Comparison of ENCODE assay signal across 8 mouse cellular contexts in genomic region chr19:28009587-28010281, GRCm38 (mm10). TPM values are rescaled to one million over a fixed set of nuclear protein-coding genes. Genes with fewer than 3 reads are reported as not detected.
A peak's percentile ranks its signal among the peaks of the same experiment; 100 is the strongest.
DNase-seq lines count a peak whose midpoint lies in the region; ATAC-seq lines count a peak whose summit lies in the region.

No protein-coding gene starts in this region.

- H3K9me3 ChIP-seq in forebrain, embryonic 14.5 days (replicated peaks; ENCODE audit: control insufficient read depth, low read length) = no peaks in the 10 kb centered on the region
- no peaks in the 10 kb centered on the region for H3K9me3 ChIP-seq in liver, embryonic 13.5 days (replicated peaks)

- ATAC-seq in forebrain, embryonic 14.5 days = no peak
- ATAC-seq in inflammation-experienced regulatory T-cells, adult 6 months = peak; percentile 51
- ATAC-seq in liver, embryonic 13.5 days (ENCODE audit: low read depth) = no peak

- WGBS in forebrain, embryonic 14.5 days = under 1% methylated on average over 5 of the region's 5 CpGs
- WGBS in liver, embryonic 13.5 days (ENCODE audit: insufficient replicate concordance) = 0% methylated on average over 5 of the region's 5 CpGs

- DNase-seq in gastrocnemius, postnatal 10 days = peak; percentile 10
- DNase-seq in gastrocnemius, postnatal 14 days = no peak
- DNase-seq in forebrain, embryonic 14.5 days (ENCODE audit: low spot score) = peak; percentile 70
- DNase-seq in liver, embryonic 13.5 days = peak; percentile 5
- DNase-seq in natural killer cell, adult 2 months (ENCODE audit: low spot score in 2 of 2) = peak; percentile 63 to 64
- peak; percentile 54 to 62 for DNase-seq in thymus, postnatal 10 days (ENCODE audit: low spot score in 2 of 2)

- H3K4me3 ChIP-seq in brown adipose tissue, adult 24 weeks (ENCODE audit: insufficient read depth, low read depth, low read length) = peak overlapping the region; percentile 96
- peak overlapping the region; percentile 89 for H3K4me3 ChIP-seq in forebrain, embryonic 14.5 days (ENCODE audit: low read depth, low read length)
- H3K4me3 ChIP-seq in liver, embryonic 13.5 days (replicated peaks) = peak overlapping the region; percentile 95

- peak overlapping the region; percentile 64 for H3K4me2 ChIP-seq in forebrain, embryonic 14.5 days (ENCODE audit: low read length)
- H3K4me2 ChIP-seq in liver, embryonic 13.5 days = peak overlapping the region; percentile 85

- H3K36me3 ChIP-seq in forebrain, embryonic 14.5 days (ENCODE audit: control insufficient read depth, insufficient read depth, low read length) = no peaks in the 10 kb centered on the region
- H3K36me3 ChIP-seq in liver, embryonic 13.5 days = no peaks in the 10 kb centered on the region

- intact Hi-C loops in gastrocnemius, postnatal 14 days (cut with DNase I; ENCODE audit: low total_unique reads) = loop anchor here (10.0 kb wide), 1 partner anchor 575 kb away; no protein-coding TSS in a partner anchor

- peaks cover 2% of the 10 kb centered on the region; the same call in 1 of the 2 replicates for H3K4me1 ChIP-seq in brown adipose tissue, adult 24 weeks (ENCODE audit: control insufficient read depth, insufficient read depth, insufficient read length, low read length)
- H3K4me1 ChIP-seq in forebrain, embryonic 14.5 days (ENCODE audit: control insufficient read depth, insufficient read depth, low read length) = peaks cover 6% of the 10 kb centered on the region
- peaks cover 12% of the 10 kb centered on the region for H3K4me1 ChIP-seq in liver, embryonic 13.5 days (replicated peaks)

- no peaks in the 10 kb centered on the region for H3K27me3 ChIP-seq in forebrain, embryonic 14.5 days (replicated peaks; ENCODE audit: control insufficient read depth, insufficient read depth, low read length)
- H3K27me3 ChIP-seq in liver, embryonic 13.5 days = no peaks in the 10 kb centered on the region

- peak overlapping the region; percentile 89 for H3K9ac ChIP-seq in forebrain, embryonic 14.5 days (ENCODE audit: low read length)
- peak overlapping the region; percentile 94 for H3K9ac ChIP-seq in liver, embryonic 13.5 days

- no peak overlapping the region for H3K27ac ChIP-seq in brown adipose tissue, adult 24 weeks (replicated peaks; ENCODE audit: low read depth, low read length)
- H3K27ac ChIP-seq in forebrain, embryonic 14.5 days (ENCODE audit: low read depth, low read length) = peak overlapping the region; percentile 100
- H3K27ac ChIP-seq in liver, embryonic 13.5 days = peak overlapping the region; percentile 98

RNA-seq across cellular contexts. Expression of gene Rfx3, which starts 1.2 kb away (rescaled TPM):
- total RNA-seq in gastrocnemius, postnatal 10 days (2021) = 1 to 10 TPM; 4.9 to 6.3 TPM
- 1 to 10 TPM; 2.2 to 3.6 TPM for total RNA-seq in gastrocnemius, postnatal 14 days (2021)
- 0.96 and 1.3 TPM in 2 replicates for polyA plus RNA-seq in brown adipose tissue, adult 24 weeks (2012; ENCODE audit: insufficient read depth, insufficient read length, missing spikeins)
- polyA plus RNA-seq in forebrain, embryonic 14.5 days (2014; fragmentation: Nextera tagmentation; extraction: Ambion mirVana) = 25.1 and 30.6 TPM in 2 replicates
- 1 to 10 TPM; 4.2 to 8.1 (median 7.5) TPM for polyA plus RNA-seq in inflammation-experienced regulatory T-cells, adult 6 months (2017; shearing (Covaris generic))
- 1.5 and 1.8 TPM in 2 replicates for polyA plus RNA-seq in liver, embryonic 13.5 days (2015; fragmentation: Nextera tagmentation; extraction: Ambion mirVana)
